Mouse (Mus musculus) ES-E14 (cell line): ENCODE results near the gene St3gal2. TPM values are rescaled to one million over a fixed set of nuclear protein-coding genes. Genes with fewer than 3 reads are reported as not detected.

Experiments used
- DNase-seq: peaks from one replicate; pipeline ENCODE4 v3.0.0-alpha.2; 2013; ENCODE audit warnings: low read depth, low spot score
- H3K27ac ChIP-seq: 2 replicates; pipeline ENCODE4 v1.5.1; 2012; ENCODE audit warnings: low read depth, mild to moderate bottlenecking, low read length, moderate library complexity, mixed read lengths; ENCODE audit not compliant: poor library complexity, insufficient read depth, severe bottlenecking
- H3K36me3 ChIP-seq: 2 replicates; pipeline ENCODE4 v1.6.1; 2012; ENCODE audit warnings: mild to moderate bottlenecking, low read length, moderate library complexity, mixed read lengths; ENCODE audit not compliant: control insufficient read depth, poor library complexity, insufficient read depth, severe bottlenecking
- H3K4me1 ChIP-seq, 2 experiments: fragments of 150-350 bp in 1 of 2; sonication (generic) in 1 of 2; 2 replicates each; pipeline ENCODE4 v1.6.1; 2012; ENCODE audit warnings: low read length in 2 of 2, mild to moderate bottlenecking in 1 of 2, mixed read lengths in 1 of 2; ENCODE audit not compliant: control insufficient read depth in 2 of 2, insufficient read depth in 2 of 2, poor library complexity in 1 of 2
- H3K4me3 ChIP-seq, 2 experiments: fragments of 150-350 bp in 1 of 2; sonication (generic) in 1 of 2; 2 replicates each; pipeline ENCODE4 v1.5.1; 2012; ENCODE audit warnings: low read length in 2 of 2, low read depth in 1 of 2, mild to moderate bottlenecking in 1 of 2, mixed read lengths in 1 of 2; ENCODE audit not compliant: insufficient read depth in 1 of 2, poor library complexity in 1 of 2, severe bottlenecking in 1 of 2
- H3K9ac ChIP-seq: 2 replicates; pipeline ENCODE4 v1.6.1; 2012; ENCODE audit warnings: low read depth, mild to moderate bottlenecking, low read length, mixed read lengths; ENCODE audit not compliant: poor library complexity, insufficient read depth, severe bottlenecking
- H3K9me3 ChIP-seq: fragments of 150-350 bp; sonication (generic); 2 replicates; pipeline ENCODE4 v1.6.1; 2012; ENCODE audit warnings: low read depth, mild to moderate bottlenecking, low read length; ENCODE audit not compliant: control insufficient read depth, insufficient read depth
- CHD2 ChIP-seq: IDR thresholded peaks from 2 replicates; pipeline ENCODE4 v1.6.1; 2014; ENCODE audit warnings: mild to moderate bottlenecking, low read depth, low read length, inconsistent platforms
- HCFC1 ChIP-seq: IDR thresholded peaks from 2 replicates; pipeline ENCODE4 v1.6.1; 2012; ENCODE audit warnings: low read length, inconsistent platforms, borderline replicate concordance; ENCODE audit not compliant: insufficient read depth
- MAFK ChIP-seq: IDR thresholded peaks from 2 replicates; pipeline ENCODE4 v1.6.1; 2014; ENCODE audit warnings: mild to moderate bottlenecking, low read depth, low read length, inconsistent platforms; ENCODE audit not compliant: insufficient read depth
- ZC3H11A ChIP-seq: IDR thresholded peaks from 2 replicates; pipeline ENCODE4 v1.6.1; 2012; ENCODE audit warnings: low read depth, mild to moderate bottlenecking, inconsistent platforms, low read length, borderline replicate concordance
- ZNF384 ChIP-seq: IDR thresholded peaks from 2 replicates; pipeline ENCODE4 v1.6.1; 2012; ENCODE audit warnings: low read depth, low read length, inconsistent platforms
- in situ Hi-C, 2 experiments: fragments of 600-800 bp; cut with MboI; formaldehyde crosslinking; loops; one replicate each; pipeline ENCODE4 v1.15.1; 2025; ENCODE audit warnings: low sequenced_read_pairs in 2 of 2, inconsistent platforms in 1 of 2; ENCODE audit not compliant: unreplicated experiment in 2 of 2
- total RNA-seq: library from RNA; depleted of rRNA; stranded (reverse); fragments of 300-350 nt; gene quantifications from 2 replicates; pipeline ENCODE4 v1.2.3, GENCODE M21; 2012

Gene St3gal2
- total RNA-seq, 1 experiment: 12.4 TPM

DNA sequence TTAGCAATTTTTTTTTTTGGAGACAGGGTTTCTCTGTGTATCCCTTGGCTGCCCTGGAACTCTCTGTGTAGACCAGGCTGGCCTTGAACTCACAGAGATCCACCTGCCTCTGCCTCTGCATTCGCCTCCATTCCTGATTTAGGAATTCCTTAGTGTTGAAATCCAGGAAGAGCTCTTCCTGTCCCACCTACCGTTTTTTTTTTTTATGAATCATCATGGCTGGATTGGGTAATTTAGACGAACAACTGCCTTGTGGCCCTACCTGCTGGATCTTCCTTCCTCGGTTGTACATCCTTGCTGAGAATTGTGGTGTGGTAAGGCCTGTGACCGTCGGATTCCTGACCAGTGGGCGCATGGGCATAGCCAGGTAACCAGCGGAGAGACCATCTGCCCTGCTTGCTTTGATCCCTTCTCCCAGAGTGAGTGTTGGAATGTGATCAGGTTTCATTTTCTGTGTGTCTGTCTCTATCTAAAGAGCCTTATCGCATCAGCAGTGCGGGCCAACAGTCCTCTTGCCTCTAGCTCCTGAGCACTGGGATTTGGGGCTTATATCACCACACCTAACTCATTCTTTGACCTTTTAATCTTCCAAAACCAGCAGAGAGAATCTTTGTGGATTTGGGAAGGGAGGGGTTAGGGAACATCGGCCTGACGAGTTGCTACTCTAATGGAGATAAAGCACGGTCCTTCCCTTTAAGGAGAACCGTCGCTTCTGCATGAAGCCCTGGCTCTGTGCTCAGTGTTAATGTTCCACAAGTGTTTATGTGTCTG is 21.1 kb downstream of the St3gal2 start:
- H3K9ac ChIP-seq: no peak overlapping the region
- no peak overlapping the region for H3K4me3 ChIP-seq
- TF ChIP-seq CHD2 (no peak), MAFK (no peak), ZNF384 (no peak), HCFC1 (no peak), ZC3H11A (no peak)
- in situ Hi-C loops: no loop called here
- no peak overlapping the region for H3K27ac ChIP-seq
- H3K9me3 ChIP-seq: no peaks in the 10 kb centered on the region
- H3K36me3 ChIP-seq: peaks cover 2% of the 10 kb centered on the region; the same call in 1 of the 2 replicates
- no peak for DNase-seq
- H3K4me1 ChIP-seq: peaks cover 2 to 8% of the 10 kb centered on the region in 2 experiments; a peak in 2 of 4 replicates

- H3K9ac ChIP-seq: no peak overlapping the region
- no peaks in the 10 kb centered on the region for H3K9me3 ChIP-seq
- in situ Hi-C loops: no loop called here
- peaks cover 2% of the 10 kb centered on the region; the same call in 1 of the 2 replicates for H3K36me3 ChIP-seq
- no peak overlapping the region for H3K4me3 ChIP-seq
- peaks cover 2 to 8% of the 10 kb centered on the region in 2 experiments; a peak in 2 of 4 replicates for H3K4me1 ChIP-seq
- TF ChIP-seq HCFC1 (no peak), ZC3H11A (no peak), ZNF384 (no peak), MAFK (no peak), CHD2 (no peak)
- no peak for DNase-seq
- no peak overlapping the region for H3K27ac ChIP-seq
Measured at GRCm38 (mm10) chr8:110941453-110941948, 21.8 kb downstream of the St3gal2 start.

- peaks cover 0 to 6% of the 10 kb centered on the region in 2 experiments; a peak in 2 of 4 replicates for H3K4me1 ChIP-seq
- DNase-seq: no peak
- H3K9ac ChIP-seq: no peak overlapping the region
- no peaks in the 10 kb centered on the region for H3K9me3 ChIP-seq
- in situ Hi-C loops: no loop called here
- H3K4me3 ChIP-seq: no peak overlapping the region
- TF ChIP-seq ZC3H11A (no peak), CHD2 (no peak), ZNF384 (no peak), MAFK (no peak), HCFC1 (no peak)
- no peak overlapping the region for H3K27ac ChIP-seq
- peaks cover 2% of the 10 kb centered on the region; the same call in 1 of the 2 replicates for H3K36me3 ChIP-seq
Measured at GRCm38 (mm10) chr8:110944276-110944876, 24.7 kb downstream of the St3gal2 start.

DNA sequence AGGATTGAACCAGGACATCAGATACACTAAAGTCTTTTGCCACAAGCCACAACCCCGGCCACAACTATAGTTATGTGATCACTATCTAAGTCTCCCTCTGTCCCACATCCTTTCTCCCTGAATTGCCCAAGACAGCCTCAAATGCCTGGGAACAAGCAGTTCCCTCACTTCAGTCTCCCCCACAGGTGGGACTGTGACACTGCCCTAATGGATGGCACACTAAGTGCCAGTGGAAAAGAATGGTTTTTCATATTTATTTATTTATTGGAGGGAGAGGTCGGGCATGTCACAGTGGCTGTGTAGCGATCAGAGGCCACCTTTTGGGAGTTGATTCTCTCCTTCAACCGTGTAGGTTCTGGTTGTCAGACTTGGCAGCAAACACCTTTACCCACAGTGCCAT is 26.0 kb downstream of the St3gal2 start:
- in situ Hi-C loops: no loop called here
- Histone ChIP-seq H3K9ac (no peak overlapping the region), H3K4me1 (peaks cover 0 to 6% of the 10 kb centered on the region in 2 experiments; a peak in 2 of 4 replicates), H3K27ac (no peak overlapping the region), H3K36me3 (peaks cover 2% of the 10 kb centered on the region; the same call in 1 of the 2 replicates), H3K9me3 (no peaks in the 10 kb centered on the region), H3K4me3 (no peak overlapping the region)
- no peak for DNase-seq
- no peak for TF ChIP-seq ZC3H11A
- TF ChIP-seq ZNF384: no peak
- TF ChIP-seq MAFK: no peak
- no peak for TF ChIP-seq CHD2
- no peak for TF ChIP-seq HCFC1
